Mouse (Mus musculus) left cerebral cortex, adult 2 months (tissue): ENCODE measurements around the gene Olfr878. TPM values are rescaled to one million over a fixed set of nuclear protein-coding genes. Genes with fewer than 3 reads are reported as not detected.

ENCODE experiments used
- DNase-seq, 2 experiments: peaks; one replicate each; pipeline ENCODE4 v3.0.0; 2021 to 2022; ENCODE audit warnings: low spot score in 2 of 2, mixed read lengths in 1 of 2; ENCODE audit errors: extremely low spot score in 1 of 2
- H3K27ac ChIP-seq: fragments of 200-600 bp; 2 replicates; pipeline ENCODE4 v1.8.1; 2022
- H3K4me3 ChIP-seq: fragments of 200-600 bp; 2 replicates; pipeline ENCODE4 v1.8.1; 2022
- CTCF ChIP-seq: fragments of 200-600 bp; IDR thresholded peaks from 2 replicates; pipeline ENCODE4 v1.8.1; 2022; ENCODE audit warnings: antibody characterized with exemption, mild to moderate bottlenecking, moderate library complexity
- intact Hi-C: fragments of 180-260 bp; cut with DNase I; formaldehyde crosslinking; loops from one replicate; pipeline ENCODE4 v1.15.1; 2025
- total RNA-seq, 2 experiments: library from RNA; stranded (reverse); gene quantifications; 2 replicates each; pipeline ENCODE4 v1.2.3; 2021

Gene Olfr878
- total RNA-seq, 2 experiments from 2014 or later = 0.23 to 0.36 TPM

GRCm38 (mm10) chr9:37934146-37934545 lies 16.5 kb downstream of the Olfr878 start:
- peak overlapping the region; percentile 66 for H3K27ac ChIP-seq
- H3K4me3 ChIP-seq = no peak overlapping the region
- intact Hi-C loops = loop anchor here (2.0 to 10.0 kb wide), 6 partner anchors 72 to 503 kb away; no protein-coding TSS in a partner anchor
- DNase-seq = no peak
- TF ChIP-seq CTCF = no peak

- no peak for TF ChIP-seq CTCF
- no peak overlapping the region for H3K27ac ChIP-seq
- intact Hi-C loops = no loop called here
- H3K4me3 ChIP-seq = no peak overlapping the region
- no peak for DNase-seq
These were observed 23.5 kb downstream of the Olfr878 start for GRCm38 (mm10) chr9:37941167-37941566.

Other genes with a start within 250 kb of the Olfr878 start
- not detected for gene Panx3, start 248.6 kb upstream of the Olfr878 start, total RNA-seq
- gene Olfr160, start 201.6 kb upstream of the Olfr878 start, total RNA-seq = not detected
- gene Olfr874, start 172.7 kb upstream of the Olfr878 start, total RNA-seq = not detected
- not detected for gene Olfr875, start 146.0 kb upstream of the Olfr878 start, total RNA-seq
- not detected for gene Olfr876, start 114.8 kb upstream of the Olfr878 start, total RNA-seq
- under 1 TPM in 1 of 2 experiments, not detected in 1; 0.25 TPM for gene Olfr877, start 63.6 kb upstream of the Olfr878 start, total RNA-seq
- gene Olfr145, start 21.1 kb upstream of the Olfr878 start, total RNA-seq = under 1 TPM; 0.05 to 0.07 TPM
- under 1 TPM; 0.26 to 0.34 TPM for gene Olfr881, start 74.0 kb downstream of the Olfr878 start, total RNA-seq
- gene Olfr883, start 108.0 kb downstream of the Olfr878 start, total RNA-seq = not detected
- not detected for gene Olfr884, start 128.7 kb downstream of the Olfr878 start, total RNA-seq
- not detected for gene Olfr885, start 143.5 kb downstream of the Olfr878 start, total RNA-seq
- not detected for gene Olfr887, start 166.2 kb downstream of the Olfr878 start, total RNA-seq
- not detected for gene Olfr888, start 190.3 kb downstream of the Olfr878 start, total RNA-seq
- gene Olfr889, start 197.4 kb downstream of the Olfr878 start, total RNA-seq = not detected
- not detected for gene Olfr890, start 224.7 kb downstream of the Olfr878 start, total RNA-seq